Mouse (Mus musculus) intestine, embryonic 16.5 days (tissue): ENCODE results near the gene Tead3. TPM values are rescaled to one million over a fixed set of nuclear protein-coding genes. Genes with fewer than 3 reads are reported as not detected.

Experiments used
- polyA plus RNA-seq: library from polyadenylated mRNA; unstranded; fragments of >200 nt; fragmentation: Nextera tagmentation; extraction: Ambion mirVana; gene quantifications from 2 replicates; pipeline ENCODE4 v1.2.1, GENCODE M21; 2015

Gene Tead3
- polyA plus RNA-seq, 1 experiment from 2014 or later = 9.3 TPM

Other genes starting within 250 kb of the Tead3 start
- gene Scube3, start 208.7 kb downstream of the Tead3 start, polyA plus RNA-seq = 1.0 and 1.1 TPM in 2 replicates
- gene Zfp523, start 173.7 kb downstream of the Tead3 start, polyA plus RNA-seq = 22.1 and 23.7 TPM in 2 replicates
- 3.0 and 3.6 TPM in 2 replicates for gene Def6, start 143.0 kb downstream of the Tead3 start, polyA plus RNA-seq
- 2.2 and 2.3 TPM in 2 replicates for gene Ppard, start 118.1 kb downstream of the Tead3 start, polyA plus RNA-seq
- 20.2 and 21.8 TPM in 2 replicates for gene Fance, start 37.3 kb downstream of the Tead3 start, polyA plus RNA-seq
- 591 and 604 TPM in 2 replicates for gene Rpl10a, start 22.3 kb downstream of the Tead3 start, polyA plus RNA-seq
- 3.0 and 3.6 TPM in 2 replicates for gene Tulp1, start 14.4 kb upstream of the Tead3 start, polyA plus RNA-seq
- gene Fkbp5, start 166.7 kb upstream of the Tead3 start, polyA plus RNA-seq = 22.0 and 27.3 TPM in 2 replicates
- gene Armc12, start 180.0 kb upstream of the Tead3 start, polyA plus RNA-seq = not detected in 2 replicates
- gene Clpsl2, start 198.6 kb upstream of the Tead3 start, polyA plus RNA-seq = not detected in 2 replicates
- 1,810 and 2,508 TPM in 2 replicates for gene Clps, start 209.9 kb upstream of the Tead3 start, polyA plus RNA-seq
- gene Lhfpl5, start 224.8 kb upstream of the Tead3 start, polyA plus RNA-seq = 0.92 and 1.0 TPM in 2 replicates